Mouse (Mus musculus) CH12.LX (cell line): ENCODE results near the gene Lrrc61.

Experiments
- CTCF ChIP-seq, 2 experiments: IDR thresholded peaks in 1 of 2; conservative IDR thresholded peaks in 1 of 2; 2 replicates each; pipeline ENCODE4 v1.5.1; 2011 to 2012; ENCODE audit warnings: low read depth in 2 of 2, low read length in 2 of 2, improper control_type of control experiment in 1 of 2, inconsistent platforms in 1 of 2, mild to moderate bottlenecking in 1 of 2, moderate library complexity in 1 of 2
- GABPA ChIP-seq: IDR thresholded peaks from 2 replicates; pipeline ENCODE4 v1.6.1; 2012; ENCODE audit warnings: low read depth, low read length, improper control_type of control experiment, inconsistent platforms; ENCODE audit not compliant: insufficient replicate concordance
- POLR2A ChIP-seq: IDR thresholded peaks from 2 replicates; pipeline ENCODE4 v1.6.1; 2011; ENCODE audit warnings: low read depth, mild to moderate bottlenecking, improper control_type of control experiment, low read length
- TCF12 ChIP-seq: IDR thresholded peaks from 2 replicates; pipeline ENCODE4 v1.6.1; 2014; ENCODE audit warnings: low read depth, mild to moderate bottlenecking, inconsistent platforms, low read length, improper control_type of control experiment
- UBTF ChIP-seq: IDR thresholded peaks from 2 replicates; pipeline ENCODE4 v1.6.1; 2012; ENCODE audit warnings: low read depth, mild to moderate bottlenecking, inconsistent platforms, low read length, improper control_type of control experiment, moderate library complexity
- ZNF384 ChIP-seq: IDR thresholded peaks from 2 replicates; pipeline ENCODE4 v1.6.1; 2012; ENCODE audit warnings: low read depth, low read length, improper control_type of control experiment, inconsistent platforms

- TF ChIP-seq POLR2A (no peak), CTCF (conservative IDR thresholded peaks at IDR 0.05 in 1 of 2, IDR thresholded peaks at IDR 0.05 in 1 of 2; ENCODE audit: low read depth in 2 of 2, low read length in 2 of 2) (no peak), GABPA (no peak), ZNF384 (no peak), UBTF (no peak), TCF12 (no peak)
Observed at GRCm38 (mm10) chr6:48536091-48536490, 18.5 kb upstream of the Lrrc61 start.
